In the genomic region with DNA sequence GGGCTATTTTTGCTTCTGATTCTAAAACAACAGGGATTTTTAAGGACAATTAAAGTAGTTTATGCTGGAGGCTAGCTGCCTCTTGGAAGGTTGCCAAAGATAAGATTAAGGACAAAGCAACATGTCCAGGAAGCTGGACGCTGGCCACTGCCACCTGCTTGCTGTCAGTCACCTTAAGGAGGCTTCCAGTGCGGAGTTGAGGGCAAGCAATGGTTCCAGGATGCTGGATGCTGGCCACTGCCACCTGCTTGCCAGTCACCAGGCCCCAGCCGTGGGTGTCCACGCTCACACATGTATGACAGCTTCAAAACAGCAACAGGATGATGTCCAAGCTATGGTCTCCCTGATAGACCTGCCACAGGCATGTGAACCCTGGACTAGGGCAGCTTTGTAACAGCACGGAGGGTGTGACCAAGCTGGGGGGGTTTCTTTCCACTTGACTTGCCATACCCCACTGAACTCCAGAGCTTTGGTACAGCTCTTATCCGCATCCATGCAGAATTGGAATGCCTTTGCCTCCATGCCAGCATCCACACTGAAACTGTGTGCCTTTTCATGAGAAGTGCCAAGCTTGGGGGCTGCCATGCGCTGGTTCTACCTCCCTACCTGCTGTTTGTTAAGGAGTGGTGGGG, we compare ENCODE assay signal across 15 mouse cellular contexts.
DNase-seq lines count a peak whose midpoint lies in the region; ATAC-seq lines count a peak whose summit lies in the region.
"Had no signal": no experiment of that assay in that cellular context is flagged by ENCODE, and none has a peak within 500 bp of the region (broad histone marks: within the 10 kb centered on the region; RNA-seq: fewer than 3 reads in every experiment).

No protein-coding gene starts in this region.

- no peaks in the 10 kb centered on the region for H3K9me3 ChIP-seq in forebrain, embryonic 14.5 days (replicated peaks; ENCODE audit: control insufficient read depth, low read length)
- no peaks in the 10 kb centered on the region for H3K9me3 ChIP-seq in forebrain, embryonic 11.5 days (ENCODE audit: control insufficient read depth, low read length)
- no peaks in the 10 kb centered on the region for H3K9me3 ChIP-seq in kidney, embryonic 15.5 days (replicated peaks)
- H3K9me3 ChIP-seq: heart, embryonic 13.5 days; limb, embryonic 12.5 days had no signal

- H3K4me1 ChIP-seq in forebrain, embryonic 14.5 days (ENCODE audit: control insufficient read depth, insufficient read depth, low read length) = no peaks in the 10 kb centered on the region; the same call in none of the 2 replicates
- H3K4me1 ChIP-seq in forebrain, embryonic 11.5 days (replicated peaks; ENCODE audit: control insufficient read depth, insufficient read depth, low read length) = no peaks in the 10 kb centered on the region
- H3K4me1 ChIP-seq in kidney, embryonic 15.5 days = peaks cover 10% of the 10 kb centered on the region
- H3K4me1 ChIP-seq: limb, embryonic 12.5 days had no signal

- H3K36me3 ChIP-seq in forebrain, embryonic 14.5 days (ENCODE audit: control insufficient read depth, insufficient read depth, low read length) = no peaks in the 10 kb centered on the region
- H3K36me3 ChIP-seq in forebrain, embryonic 11.5 days (ENCODE audit: control insufficient read depth, insufficient read depth, low read length) = no peaks in the 10 kb centered on the region
- no peaks in the 10 kb centered on the region for H3K36me3 ChIP-seq in kidney, embryonic 15.5 days
- H3K36me3 ChIP-seq: heart, embryonic 13.5 days; limb, embryonic 12.5 days had no signal

- H3K4me2 ChIP-seq in forebrain, embryonic 14.5 days (ENCODE audit: low read length) = no peak overlapping the region
- H3K4me2 ChIP-seq in forebrain, embryonic 11.5 days (ENCODE audit: low read depth, low read length, severe bottlenecking) = no peak overlapping the region
- H3K4me2 ChIP-seq in kidney, embryonic 15.5 days = no peak overlapping the region
- H3K4me2 ChIP-seq: heart, embryonic 13.5 days; limb, embryonic 12.5 days had no signal

- DNase-seq in forebrain, embryonic 14.5 days (ENCODE audit: low spot score) = peak; percentile 68
- DNase-seq in forebrain, embryonic 11.5 days (ENCODE audit: low spot score) = no peak
- DNase-seq in kidney, postnatal 14 days = peak; percentile 7
- no peak for DNase-seq in kidney, adult 8-10 months
- peak; percentile 53 for DNase-seq in MN1 (ENCODE audit: low spot score)
- DNase-seq in cerebellum, adult 9-11 months = peak; percentile 50
- no peak for DNase-seq in layer of hippocampus, postnatal 14 days (ENCODE audit: low spot score in 2 of 2)
- DNase-seq: adrenal gland, adult 2 months; thymus, adult 2 months had no signal

- H3K27me3 ChIP-seq in forebrain, embryonic 14.5 days (replicated peaks; ENCODE audit: control insufficient read depth, insufficient read depth, low read length) = no peaks in the 10 kb centered on the region
- no peaks in the 10 kb centered on the region for H3K27me3 ChIP-seq in forebrain, embryonic 11.5 days (ENCODE audit: control insufficient read depth, insufficient read depth, low read length)
- H3K27me3 ChIP-seq in kidney, embryonic 15.5 days = 0 out of 2 replicates have a peak, but pooled peaks cover 3% of the 10 kb centered on the region
- H3K27me3 ChIP-seq: limb, embryonic 12.5 days had no signal

- no peak overlapping the region for H3K27ac ChIP-seq in forebrain, embryonic 14.5 days (ENCODE audit: low read depth, low read length)
- H3K27ac ChIP-seq in forebrain, embryonic 11.5 days (ENCODE audit: low read depth, low read length) = no peak overlapping the region
- no peak overlapping the region for H3K27ac ChIP-seq in kidney, embryonic 15.5 days
- H3K27ac ChIP-seq: heart, embryonic 13.5 days; layer of hippocampus, adult 2 months; limb, embryonic 12.5 days had no signal

- peak; percentile 84 for ATAC-seq in forebrain, embryonic 14.5 days
- no peak for ATAC-seq in forebrain, embryonic 11.5 days (replicated peaks; ENCODE audit: low FRiP score)
- ATAC-seq in kidney, embryonic 15.5 days (replicated peaks; ENCODE audit: low FRiP score) = no peak
- ATAC-seq: inflammation-experienced regulatory T-cells, adult 6 months; lung, postnatal 0 days had no signal

- no peak overlapping the region for H3K4me3 ChIP-seq in forebrain, embryonic 14.5 days (ENCODE audit: low read depth, low read length)
- no peak overlapping the region for H3K4me3 ChIP-seq in forebrain, embryonic 11.5 days (ENCODE audit: low read depth, low read length)
- H3K4me3 ChIP-seq in kidney, embryonic 15.5 days (replicated peaks) = no peak overlapping the region
- H3K4me3 ChIP-seq: heart, embryonic 13.5 days; layer of hippocampus, adult 2 months; limb, embryonic 12.5 days had no signal

- WGBS in forebrain, embryonic 14.5 days = 47% methylated on average over 7 of the region's 7 CpGs
- WGBS in forebrain, embryonic 11.5 days = 88% methylated on average over 7 of the region's 7 CpGs
- WGBS in kidney, embryonic 15.5 days = 61% methylated on average over 7 of the region's 7 CpGs

- H3K9ac ChIP-seq in forebrain, embryonic 14.5 days (ENCODE audit: low read length) = no peak overlapping the region
- no peak overlapping the region for H3K9ac ChIP-seq in forebrain, embryonic 11.5 days (ENCODE audit: low read length)
- no peak overlapping the region for H3K9ac ChIP-seq in kidney, embryonic 15.5 days
- H3K9ac ChIP-seq: heart, embryonic 13.5 days; limb, embryonic 12.5 days had no signal

Comparison
In these comparisons a context has a peak if more than half of its experiments do, and no peak if none do; other contexts are left out.
1. DNase-seq: peak in forebrain, embryonic 14.5 days (single experiment), kidney, postnatal 14 days (single experiment), MN1 (single experiment) and cerebellum, adult 9-11 months (single experiment); none in forebrain, embryonic 11.5 days (single experiment), kidney, adult 8-10 months (0 of 2) and layer of hippocampus, postnatal 14 days (0 of 2).